Mouse (Mus musculus) activated CD4-positive, CD25-positive, alpha-beta regulatory T cell (primary cell): ENCODE data around the gene Prss58. TPM values are rescaled to one million over a fixed set of nuclear protein-coding genes. Genes with fewer than 3 reads are reported as not detected.

Experiments used
- polyA plus RNA-seq, 2 experiments: library from polyadenylated mRNA; unstranded; fragments of 100-300 nt; shearing (Covaris generic); gene quantifications; one replicate each; pipeline ENCODE4 v1.2.1; 2017

Gene Prss58
- polyA plus RNA-seq, result not detected

DNA sequence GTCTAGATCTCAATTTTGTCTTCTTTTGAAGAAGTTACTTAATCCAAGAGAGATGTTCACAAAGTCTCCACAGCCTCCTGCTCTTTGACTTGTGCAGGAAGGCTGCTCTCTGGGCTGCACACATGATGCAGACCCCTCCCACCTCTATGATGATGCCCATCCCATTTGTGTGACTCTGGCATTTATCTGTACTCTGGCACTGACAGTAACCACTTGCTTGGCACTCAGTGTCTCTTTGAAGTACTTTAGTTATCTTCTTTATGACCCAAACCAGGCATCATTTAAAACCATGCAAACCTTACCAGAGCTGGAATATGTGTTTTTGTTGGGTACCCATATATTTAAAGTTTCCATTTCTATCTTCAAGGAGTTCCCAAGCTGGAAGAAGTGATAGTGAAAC is at the start of gene Prss58:
Gene Prss58 (minus strand): TSS at position 101 of the 400 bp plus-strand sequence.

DNA sequence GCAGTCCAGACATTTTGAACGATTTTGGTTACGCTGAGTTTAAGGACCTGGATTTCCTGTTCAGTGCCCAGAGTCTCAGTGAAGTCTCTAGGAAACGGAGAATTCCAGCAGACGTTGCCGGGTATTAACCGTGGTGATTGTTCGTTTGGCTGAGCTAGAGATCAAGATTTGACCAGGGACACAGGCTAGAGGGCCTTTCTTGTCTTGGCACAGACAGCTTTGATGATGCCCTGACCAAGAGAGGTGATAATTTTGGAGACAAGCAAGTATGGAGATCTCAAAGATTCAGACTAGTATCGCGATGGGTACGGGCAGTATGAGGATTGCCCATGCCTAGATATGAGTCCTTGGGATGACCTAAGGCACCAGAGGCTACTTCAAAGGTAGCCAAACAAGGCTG is 40.3 kb upstream of the Prss58 start, which contains the start of gene 1700074P13Rik:
Gene 1700074P13Rik (minus strand): TSS at position 101 of the 400 bp plus-strand sequence.

DNA sequence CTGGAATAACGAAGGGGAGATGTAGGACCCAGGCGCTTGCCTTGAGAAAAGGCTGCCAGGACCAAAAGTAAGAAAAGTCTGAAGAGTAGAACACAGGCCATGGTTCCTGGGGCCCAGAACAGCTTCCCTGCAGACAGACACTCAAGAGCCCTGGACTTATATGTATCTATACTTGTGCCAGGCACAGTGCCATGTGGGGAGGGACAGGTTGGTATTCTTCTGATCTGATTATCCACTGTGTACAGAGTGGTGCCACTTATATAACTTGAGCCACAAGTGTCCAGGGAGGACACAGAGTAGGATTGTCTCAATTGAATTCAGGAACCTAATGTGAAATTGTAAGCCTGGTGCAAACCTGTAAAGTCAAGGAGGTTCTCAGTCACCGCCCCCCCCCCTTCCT is 12.8 kb downstream of the Prss58 start, which contains the start of gene Moxd2:
Gene Moxd2 (minus strand): TSS at position 101 of the 400 bp plus-strand sequence.

Other genes starting within 250 kb of the Prss58 start
- under 1 TPM; 0.18 to 0.25 TPM for gene Moxd2, start 12.9 kb downstream of the Prss58 start, polyA plus RNA-seq
- gene 1700074P13Rik, start 40.2 kb upstream of the Prss58 start, polyA plus RNA-seq, result not detected
- gene Gm4744, start 51.5 kb upstream of the Prss58 start, polyA plus RNA-seq, result not detected
- gene 1810009J06Rik, start 64.4 kb upstream of the Prss58 start, polyA plus RNA-seq, result not detected
- not detected for gene Gm2663, start 99.1 kb upstream of the Prss58 start, polyA plus RNA-seq
- under 1 TPM in 1 of 2 experiments, not detected in 1; 0.10 TPM for gene 2210010C04Rik, start 135.1 kb upstream of the Prss58 start, polyA plus RNA-seq